Mouse (Mus musculus): ENCODE results near the gene Ssbp3.
A peak's percentile ranks its signal among the peaks of the same experiment; 100 is the strongest.

The Ssbp3 gene

GRCm38 (mm10) chr4:106959506-106960302, 49.2 kb downstream of the Ssbp3 start:
- no peak for DNase-seq (ENCODE audit: low spot score in 2 of 2)

GRCm38 (mm10) chr4:106960476-106960875, 50.0 kb downstream of the Ssbp3 start:
- no peak for DNase-seq (ENCODE audit: low spot score in 2 of 2)

GRCm38 (mm10) chr4:106961321-106961720, 50.8 kb downstream of the Ssbp3 start:
- DNase-seq (ENCODE audit: low spot score in 2 of 2): no peak

- no peak for DNase-seq (ENCODE audit: low spot score in 2 of 2)
Measured at GRCm38 (mm10) chr4:106964356-106964755, 53.9 kb downstream of the Ssbp3 start.

GRCm38 (mm10) chr4:106964996-106965395, 54.5 kb downstream of the Ssbp3 start:
- DNase-seq (ENCODE audit: low spot score in 2 of 2): no peak

GRCm38 (mm10) chr4:106966443-106966842, 55.9 kb downstream of the Ssbp3 start:
- no peak for DNase-seq (ENCODE audit: low spot score in 2 of 2)

- DNase-seq (ENCODE audit: low spot score in 2 of 2): peak in 1 of 2 experiments; percentile 38
Measured at GRCm38 (mm10) chr4:106968910-106969309, 58.4 kb downstream of the Ssbp3 start.

GRCm38 (mm10) chr4:106970786-106971185, 60.3 kb downstream of the Ssbp3 start:
- DNase-seq (ENCODE audit: low spot score in 2 of 2): no peak

- no peak for DNase-seq (ENCODE audit: low spot score in 2 of 2)
Measured at GRCm38 (mm10) chr4:106972061-106972460, 61.6 kb downstream of the Ssbp3 start.

GRCm38 (mm10) chr4:106972461-106973384, 62.2 kb downstream of the Ssbp3 start:
- no peak for DNase-seq (ENCODE audit: low spot score in 2 of 2)

- DNase-seq (ENCODE audit: low spot score in 2 of 2): no peak
Measured at GRCm38 (mm10) chr4:106975324-106975723, 64.8 kb downstream of the Ssbp3 start.

GRCm38 (mm10) chr4:106975890-106976289, 65.4 kb downstream of the Ssbp3 start:
- DNase-seq (ENCODE audit: low spot score in 2 of 2): no peak

GRCm38 (mm10) chr4:106976576-106976975, 66.1 kb downstream of the Ssbp3 start:
- no peak for DNase-seq (ENCODE audit: low spot score in 2 of 2)

- DNase-seq (ENCODE audit: low spot score in 2 of 2): no peak
Measured at GRCm38 (mm10) chr4:106977218-106977651, 66.7 kb downstream of the Ssbp3 start.

GRCm38 (mm10) chr4:106978376-106978775, 67.9 kb downstream of the Ssbp3 start:
- DNase-seq (ENCODE audit: low spot score in 2 of 2): peak; percentile 38 to 64

GRCm38 (mm10) chr4:106980669-106981068, 70.2 kb downstream of the Ssbp3 start:
- no peak for DNase-seq (ENCODE audit: low spot score in 2 of 2)

- DNase-seq (ENCODE audit: low spot score in 2 of 2): no peak
Measured at GRCm38 (mm10) chr4:106981385-106982103, 71.0 kb downstream of the Ssbp3 start.

GRCm38 (mm10) chr4:106982344-106983121, 72.0 kb downstream of the Ssbp3 start:
- no peak for DNase-seq (ENCODE audit: low spot score in 2 of 2)

GRCm38 (mm10) chr4:106983908-106984515, 73.5 kb downstream of the Ssbp3 start:
- no peak for DNase-seq (ENCODE audit: low spot score in 2 of 2)

GRCm38 (mm10) chr4:106985289-106985688, 74.8 kb downstream of the Ssbp3 start:
- DNase-seq (ENCODE audit: low spot score in 2 of 2): no peak

Data from heart, adult 9 months (tissue).